Mouse (Mus musculus): ENCODE measurements around the gene Fgf22. TPM values are rescaled to one million over a fixed set of nuclear protein-coding genes. Genes with fewer than 3 reads are reported as not detected.

Gene Fgf22
- under 1 TPM in 1 of 3 experiments, not detected in 2; 0.24 TPM for polyA plus RNA-seq (2017; shearing (Covaris generic))

DNA sequence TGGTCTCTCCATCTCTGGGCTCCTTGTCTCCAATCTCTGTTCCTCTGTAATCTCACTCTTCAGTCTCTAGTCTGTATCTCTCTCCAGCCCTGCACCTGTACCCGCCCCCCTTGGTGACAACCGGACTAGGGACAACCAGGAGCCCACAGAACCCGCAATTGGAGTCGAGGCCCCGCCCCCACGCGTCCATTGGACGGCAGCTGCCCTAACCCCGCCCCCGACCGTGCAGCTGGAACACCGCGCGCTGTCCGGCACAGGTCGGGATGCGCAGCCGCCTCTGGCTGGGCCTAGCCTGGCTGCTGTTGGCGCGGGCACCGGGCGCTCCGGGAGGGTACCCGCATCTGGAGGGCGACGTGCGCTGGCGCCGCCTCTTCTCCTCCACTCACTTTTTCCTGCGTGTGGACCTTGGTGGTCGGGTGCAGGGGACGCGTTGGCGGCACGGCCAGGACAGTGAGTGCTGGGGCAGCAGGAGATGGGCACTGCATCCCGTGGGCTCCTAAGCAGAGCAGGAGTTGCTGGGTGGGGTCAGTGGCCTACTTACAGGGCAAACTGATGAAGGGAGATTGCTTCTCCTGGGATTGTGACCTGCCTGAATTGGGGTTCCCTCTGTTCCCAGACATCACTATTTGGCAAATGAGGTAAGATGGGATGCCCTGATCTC lies at the start of gene Fgf22:
TSS of gene Fgf22 (plus strand) at position 221 of the 661 bp plus-strand sequence.
- no peak for ATAC-seq

DNA sequence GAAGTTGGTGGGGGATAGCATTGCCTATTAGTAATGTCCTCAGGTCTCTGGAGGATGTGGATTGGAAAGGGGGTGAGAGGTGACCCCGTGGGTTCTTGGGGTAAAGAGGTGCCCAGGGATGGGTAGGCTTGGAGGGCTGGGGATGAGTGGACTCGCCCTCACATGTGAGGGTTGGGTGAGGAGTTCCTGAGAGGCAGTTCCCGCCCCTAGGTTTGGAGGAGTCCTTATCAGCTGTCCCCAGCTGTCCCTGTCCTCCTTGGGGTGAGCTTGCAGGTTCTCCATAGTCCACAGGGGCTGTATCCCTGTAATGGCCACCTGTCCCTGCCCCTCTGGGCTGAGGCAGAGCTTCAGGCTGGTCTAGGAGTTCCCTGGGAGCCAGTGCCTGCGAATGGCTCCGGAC lies 48.9 kb upstream of the Fgf22 start:
- ATAC-seq = no peak

DNA sequence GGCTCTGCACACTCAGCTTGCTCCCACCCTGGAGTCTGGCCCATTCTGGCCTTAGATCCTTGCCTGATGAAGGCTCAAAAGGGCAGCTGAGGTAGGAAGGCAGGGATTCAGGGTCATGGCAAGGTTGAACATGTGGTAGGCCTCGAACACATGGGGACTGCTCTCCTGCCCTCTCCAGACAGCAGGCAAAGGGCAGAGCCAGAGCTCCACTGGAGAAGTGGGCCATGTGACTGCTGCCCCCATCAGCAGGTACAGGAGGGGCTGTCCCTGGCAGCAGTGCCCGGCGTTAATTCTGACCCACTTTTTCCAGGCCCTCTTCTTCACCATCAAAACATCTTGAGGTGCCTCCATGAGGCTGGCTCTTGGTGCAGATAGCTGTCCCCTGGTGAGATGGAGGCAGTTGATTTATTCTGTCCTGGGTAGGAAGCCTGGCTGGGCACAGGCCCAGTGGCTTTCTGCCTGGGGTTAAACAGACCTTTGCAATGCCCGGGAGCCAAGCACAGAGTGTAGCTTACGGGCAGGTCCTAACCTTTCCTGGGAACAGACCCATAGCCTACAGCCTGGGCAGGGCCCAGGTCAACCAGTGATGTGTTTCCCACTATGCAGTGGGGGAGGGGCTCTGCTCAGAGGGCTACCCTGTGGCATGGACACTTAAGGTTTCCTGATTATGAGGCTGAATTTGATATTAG lies 48.3 kb upstream of the Fgf22 start:
- no peak for ATAC-seq

DNA sequence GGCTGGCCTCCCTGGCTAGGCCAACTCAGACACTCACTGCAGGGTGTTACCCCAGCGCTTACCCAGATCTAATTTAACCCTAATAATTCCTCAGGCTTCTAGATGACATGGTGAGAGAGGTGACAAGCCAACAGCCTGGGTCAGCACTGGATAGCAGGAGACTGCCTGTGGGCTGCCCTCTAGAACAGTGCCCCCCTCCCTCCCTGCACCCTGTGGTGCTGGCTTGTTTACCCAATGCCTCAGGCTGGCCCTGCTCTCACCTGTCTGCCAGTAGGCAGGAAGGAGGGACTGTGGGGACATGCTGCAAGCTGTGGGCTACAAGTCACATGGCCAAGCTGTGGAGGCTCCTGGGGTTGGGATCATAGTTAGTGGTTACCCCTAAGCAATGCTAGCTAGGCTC lies 47.7 kb upstream of the Fgf22 start:
- no peak for ATAC-seq

DNA sequence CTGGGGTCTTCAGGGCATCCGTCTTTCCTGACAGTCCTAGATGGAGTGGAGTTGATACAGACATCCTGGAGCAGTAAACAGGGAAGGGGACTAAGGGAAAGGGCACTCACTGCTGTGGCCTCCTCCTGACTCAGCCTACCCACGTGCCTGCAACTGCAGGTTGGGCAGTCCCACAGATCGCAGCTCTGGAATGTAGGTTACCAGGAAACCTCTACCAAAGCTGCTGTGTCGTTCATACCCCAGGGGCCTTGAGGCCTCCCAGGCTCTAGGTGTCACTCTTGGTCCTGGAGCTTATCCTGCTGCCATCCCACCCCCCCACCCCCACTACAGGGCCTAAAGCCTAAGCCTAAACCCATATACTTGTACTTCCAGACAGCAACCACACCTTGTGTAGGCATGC lies 47.1 kb upstream of the Fgf22 start:
- no peak for ATAC-seq

DNA sequence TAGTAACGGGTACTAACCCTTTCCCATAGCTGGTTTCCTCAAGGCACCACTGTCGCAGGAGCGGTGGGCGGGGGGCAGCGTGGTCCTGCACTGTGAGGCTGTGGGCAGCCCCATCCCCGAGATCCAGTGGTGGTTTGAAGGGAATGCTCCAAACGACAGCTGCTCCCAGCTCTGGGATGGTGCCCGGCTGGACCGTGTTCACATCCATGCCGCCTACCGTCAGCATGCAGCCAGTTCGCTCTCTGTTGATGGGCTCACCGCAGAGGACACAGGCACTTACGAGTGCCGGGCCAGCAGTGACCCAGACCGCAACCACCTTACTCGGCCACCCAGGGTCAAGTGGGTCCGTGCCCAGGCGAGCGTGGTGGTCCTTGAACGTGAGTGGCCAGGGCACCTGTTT lies 46.2 kb upstream of the Fgf22 start:
- ATAC-seq = no peak

DNA sequence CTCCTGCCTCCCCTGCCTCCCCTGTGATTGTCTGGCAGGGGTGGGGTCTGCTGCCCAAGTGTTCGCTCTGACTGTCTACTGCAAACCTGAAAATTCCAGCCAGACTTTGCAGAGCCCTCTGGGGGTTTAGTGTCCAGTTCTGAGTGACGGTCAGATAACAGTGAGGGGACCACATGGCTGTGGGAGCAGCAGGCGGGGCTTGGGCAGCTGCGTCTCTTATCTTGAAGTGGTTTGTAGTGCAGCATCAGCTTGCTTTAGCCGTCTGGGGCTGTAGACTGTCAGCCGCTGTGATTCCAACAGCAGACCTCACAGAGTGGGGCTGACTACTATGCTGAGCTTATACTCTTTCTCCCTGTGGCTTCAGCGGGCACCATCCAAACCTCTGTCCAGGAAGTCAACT lies 45.6 kb upstream of the Fgf22 start:
- no peak for ATAC-seq

DNA sequence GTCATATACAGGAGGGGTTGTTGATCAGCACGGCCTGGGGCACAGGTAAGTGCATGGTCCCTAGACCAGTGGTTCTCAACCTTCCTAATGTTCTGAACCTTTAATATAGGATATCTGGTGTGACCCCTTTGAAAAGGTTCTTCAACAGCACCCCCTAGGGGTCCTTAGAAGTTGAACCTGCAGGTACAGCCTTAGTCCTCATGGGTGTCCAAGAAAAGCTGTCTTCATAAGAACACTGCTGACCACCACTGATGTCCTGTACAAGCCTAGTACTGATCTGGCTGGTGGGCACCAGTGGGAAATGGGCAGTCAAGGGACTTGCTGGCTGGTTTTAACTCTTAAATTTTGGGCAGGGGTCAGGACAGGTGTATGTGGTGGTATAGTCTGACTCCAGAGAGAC lies 42.8 kb upstream of the Fgf22 start:
- ATAC-seq = no peak

DNA sequence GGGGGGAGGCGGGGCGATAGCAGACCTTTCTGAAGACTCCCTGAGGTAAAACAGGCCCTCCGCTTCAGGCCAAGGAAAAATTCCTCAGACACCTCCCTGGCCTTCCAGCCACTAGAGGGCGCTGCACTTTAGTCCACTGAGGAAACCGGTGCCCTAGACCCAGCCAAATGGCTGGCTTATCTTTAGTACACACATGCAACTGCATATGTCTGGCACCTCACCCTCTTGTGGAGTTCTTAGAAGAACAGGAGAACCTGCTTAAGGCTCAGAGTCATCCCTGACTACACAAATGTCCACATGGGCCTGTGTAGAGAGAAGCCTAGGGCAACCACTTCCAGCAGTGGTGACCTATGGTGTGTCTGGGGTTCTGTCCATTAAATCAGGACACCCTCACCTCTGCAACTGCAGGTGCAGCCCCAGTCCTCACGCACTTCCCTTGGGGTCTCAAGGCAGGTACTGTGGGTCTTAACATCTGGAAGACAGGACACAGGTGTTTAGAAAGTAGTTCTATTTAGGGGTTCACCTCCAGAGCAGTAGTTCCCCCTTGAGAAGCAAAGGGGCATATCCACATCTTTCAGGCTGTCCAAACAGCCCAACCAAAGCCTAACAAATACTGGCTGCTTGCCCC lies 42.3 kb upstream of the Fgf22 start:
- peak; percentile 41 for ATAC-seq

DNA sequence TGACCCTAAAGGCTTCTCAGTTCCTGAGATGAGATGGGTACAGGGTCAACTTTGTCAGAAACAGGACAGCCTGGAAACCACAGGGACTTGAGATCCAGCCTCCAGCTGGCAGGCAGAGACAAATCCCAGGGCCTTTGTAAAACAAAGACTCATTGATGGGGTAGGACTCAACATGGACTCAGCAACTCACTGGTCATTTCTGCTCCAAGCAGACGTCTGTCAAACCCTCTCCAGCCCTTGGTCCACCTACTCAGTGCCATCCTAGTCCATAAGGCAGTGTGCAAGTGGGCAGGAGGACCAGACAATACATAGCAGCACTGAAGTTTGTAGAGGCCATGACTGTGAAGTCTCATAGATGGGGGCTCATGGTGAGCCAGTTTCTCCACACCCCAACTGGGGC lies 41.7 kb upstream of the Fgf22 start:
- ATAC-seq = no peak

DNA sequence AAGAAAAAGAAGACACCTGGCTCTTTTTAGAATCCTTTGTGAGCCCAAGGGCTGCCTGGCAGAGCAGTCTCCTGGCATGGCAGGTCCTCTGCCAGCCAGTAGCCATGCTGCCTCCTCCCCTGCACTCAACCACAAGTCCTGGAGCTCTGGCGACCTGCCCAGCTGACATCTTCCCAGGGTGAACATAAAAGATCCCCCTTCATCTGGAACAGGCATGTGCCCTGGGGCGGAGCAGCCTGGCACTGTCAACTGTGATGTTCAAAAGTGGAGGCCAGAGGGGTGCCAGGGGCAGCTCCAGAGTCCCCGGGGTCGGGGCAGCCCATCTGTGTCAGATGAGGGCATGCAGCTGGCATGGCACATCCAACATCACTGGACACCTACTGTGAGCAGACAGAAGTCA lies 39.9 kb upstream of the Fgf22 start:
- no peak for ATAC-seq

DNA sequence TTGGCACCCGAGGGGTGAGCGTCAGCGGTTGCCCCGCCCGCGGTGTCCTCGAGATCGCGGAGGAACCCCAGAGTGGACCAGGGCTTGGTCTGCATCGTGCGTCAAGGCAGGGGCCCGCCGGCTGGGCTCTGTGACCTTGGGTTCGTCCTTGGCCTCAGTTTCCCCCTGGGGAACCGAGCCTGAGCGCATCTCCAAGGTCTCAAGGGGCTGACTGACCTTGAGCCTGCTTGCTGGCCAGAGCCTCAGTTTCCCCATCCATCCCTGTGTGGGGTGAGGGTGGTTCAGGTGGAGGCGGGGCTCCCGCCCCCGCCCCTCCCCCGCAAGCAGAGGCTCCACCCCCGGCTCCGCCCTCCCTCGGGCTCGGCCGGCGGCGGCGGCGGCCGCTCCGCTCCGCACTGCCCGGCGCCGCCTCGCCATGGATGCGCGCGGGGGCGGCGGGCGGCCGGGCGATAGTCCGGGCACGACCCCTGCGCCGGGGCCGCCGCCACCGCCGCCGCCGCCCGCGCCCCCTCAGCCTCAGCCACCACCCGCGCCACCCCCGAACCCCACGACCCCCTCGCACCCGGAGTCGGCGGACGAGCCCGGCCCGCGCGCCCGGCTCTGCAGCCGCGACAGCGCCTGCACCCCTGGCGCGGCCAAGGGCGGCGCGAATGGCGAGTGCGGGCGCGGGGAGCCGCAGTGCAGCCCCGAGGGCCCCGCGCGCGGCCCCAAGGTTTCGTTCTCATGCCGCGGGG lies 38.5 kb upstream of the Fgf22 start, which contains the start of gene Hcn2:
TSS of gene Hcn2 (plus strand) at position 381 of the 734 bp plus-strand sequence.
- no peak for ATAC-seq

DNA sequence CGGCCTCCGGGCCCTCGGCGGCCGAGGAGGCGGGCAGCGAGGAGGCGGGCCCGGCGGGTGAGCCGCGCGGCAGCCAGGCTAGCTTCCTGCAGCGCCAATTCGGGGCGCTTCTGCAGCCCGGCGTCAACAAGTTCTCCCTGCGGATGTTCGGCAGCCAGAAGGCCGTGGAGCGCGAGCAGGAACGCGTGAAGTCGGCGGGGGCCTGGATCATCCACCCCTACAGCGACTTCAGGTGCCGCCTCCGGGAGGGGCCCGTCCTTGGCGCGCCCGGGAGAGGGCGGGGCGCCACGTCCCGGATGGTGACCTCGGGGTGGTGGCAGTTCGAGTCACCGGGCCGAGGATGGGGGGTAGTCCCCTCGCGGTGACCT lies 37.9 kb upstream of the Fgf22 start:
- no peak for ATAC-seq

DNA sequence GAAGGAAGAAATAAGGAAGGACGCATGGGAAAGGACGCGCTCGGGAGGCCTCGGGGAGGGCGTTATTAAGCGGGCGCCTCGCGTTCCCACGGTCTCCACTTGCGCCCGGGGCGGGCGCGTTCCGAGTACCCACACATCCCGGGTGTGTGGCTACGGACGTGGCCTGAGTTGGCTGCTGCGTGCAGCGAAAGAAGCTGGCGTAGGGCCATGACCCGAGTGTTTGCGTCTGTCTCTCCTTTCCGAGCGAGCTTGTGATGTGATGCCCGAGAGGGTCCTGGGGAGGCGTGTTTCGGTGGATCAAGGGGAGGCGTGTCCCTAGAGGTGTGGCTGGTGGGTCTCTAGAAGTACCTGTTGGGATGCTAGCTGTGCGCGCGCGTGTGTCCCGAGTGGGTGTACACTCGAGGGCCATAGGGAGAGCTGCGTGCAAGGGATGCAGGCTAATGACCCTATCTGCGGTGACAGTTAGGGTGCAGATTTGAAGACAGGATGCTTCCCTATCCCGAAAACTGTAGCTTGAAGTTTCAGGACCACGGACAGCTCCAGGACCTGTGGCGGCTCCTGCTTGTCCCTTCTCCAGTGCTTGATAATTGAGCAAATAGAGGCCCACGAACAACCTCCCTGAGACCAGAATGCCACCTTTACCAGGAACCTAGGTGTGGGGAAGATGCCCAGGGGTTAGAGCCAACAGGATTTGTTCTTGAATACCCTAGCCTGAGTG lies 37.1 kb upstream of the Fgf22 start:
- ATAC-seq = no peak

DNA sequence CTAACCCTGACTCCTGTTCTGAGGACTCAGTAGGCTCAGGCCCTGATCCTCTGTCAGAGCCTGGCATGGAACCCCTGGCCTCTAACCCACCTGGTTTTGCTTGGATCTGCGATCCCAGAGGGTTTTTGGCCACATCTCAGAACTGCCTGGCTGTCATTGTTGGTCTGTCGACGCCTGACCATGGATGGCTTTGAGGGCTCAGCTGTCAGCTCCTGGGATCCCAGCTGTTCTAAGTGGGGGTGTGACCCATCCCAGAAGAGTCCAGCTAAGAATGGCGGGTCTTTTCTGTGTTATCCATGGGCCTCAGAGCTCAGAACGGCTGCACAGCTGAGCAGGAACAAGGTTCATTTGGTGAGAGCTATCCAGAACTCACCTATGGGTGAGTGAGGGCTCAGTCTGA lies 33.8 kb upstream of the Fgf22 start:
- ATAC-seq = no peak

DNA sequence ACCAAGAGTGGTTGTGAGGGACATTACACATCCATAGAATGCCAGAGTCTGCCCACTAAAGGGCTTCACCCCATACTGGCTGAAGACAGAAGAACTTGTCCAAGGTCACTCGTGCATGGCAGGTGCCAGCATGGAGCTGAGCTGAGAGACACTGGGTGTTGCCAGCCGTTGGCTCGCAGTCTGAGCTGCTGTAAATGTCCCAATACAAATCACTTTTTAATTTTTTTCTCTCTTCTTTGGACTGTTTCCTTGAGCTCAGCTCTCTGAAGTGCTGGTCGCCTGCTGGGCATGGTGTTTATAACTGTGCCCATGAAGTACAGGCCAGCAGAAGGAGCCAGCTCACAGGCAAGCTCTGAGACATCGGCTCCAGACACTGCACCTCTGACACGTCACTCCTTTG lies 31.8 kb upstream of the Fgf22 start:
- no peak for ATAC-seq

DNA sequence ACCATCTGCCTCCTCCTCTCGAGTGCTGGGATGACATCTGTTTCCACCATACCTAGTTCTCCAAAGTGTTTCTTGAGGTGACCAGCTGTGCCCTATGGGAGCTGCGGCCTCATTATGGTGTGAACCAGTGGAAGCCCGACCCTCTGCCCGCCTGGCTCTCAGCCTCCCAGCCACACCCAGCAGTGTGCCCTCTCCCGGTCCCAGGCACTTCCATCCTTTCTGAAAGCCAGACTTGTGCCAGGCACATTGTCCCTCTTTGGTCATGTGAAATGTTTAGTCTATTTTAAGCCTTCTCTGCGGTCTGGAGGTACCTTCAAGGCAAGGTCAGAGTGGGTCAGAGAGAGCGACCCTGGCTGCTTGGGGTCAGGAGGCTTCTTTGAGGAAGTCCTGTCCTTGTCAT lies 31.2 kb upstream of the Fgf22 start:
- no peak for ATAC-seq

DNA sequence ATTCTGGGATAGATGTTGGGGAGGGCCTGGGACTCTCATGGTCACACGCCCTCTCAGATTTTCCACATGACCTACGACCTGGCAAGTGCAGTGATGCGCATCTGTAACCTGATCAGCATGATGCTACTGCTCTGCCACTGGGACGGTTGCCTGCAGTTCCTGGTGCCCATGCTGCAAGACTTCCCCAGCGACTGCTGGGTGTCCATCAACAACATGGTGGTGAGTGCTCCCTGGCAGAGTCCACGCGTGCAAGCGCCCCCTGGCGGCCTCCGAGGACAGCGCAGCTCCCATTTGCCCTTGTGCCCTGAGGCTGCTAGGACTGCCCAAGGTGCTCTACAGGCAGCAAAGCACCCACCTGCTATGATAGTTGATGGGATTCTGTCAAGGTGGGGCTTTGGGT lies 28.8 kb upstream of the Fgf22 start:
- no peak for ATAC-seq

DNA sequence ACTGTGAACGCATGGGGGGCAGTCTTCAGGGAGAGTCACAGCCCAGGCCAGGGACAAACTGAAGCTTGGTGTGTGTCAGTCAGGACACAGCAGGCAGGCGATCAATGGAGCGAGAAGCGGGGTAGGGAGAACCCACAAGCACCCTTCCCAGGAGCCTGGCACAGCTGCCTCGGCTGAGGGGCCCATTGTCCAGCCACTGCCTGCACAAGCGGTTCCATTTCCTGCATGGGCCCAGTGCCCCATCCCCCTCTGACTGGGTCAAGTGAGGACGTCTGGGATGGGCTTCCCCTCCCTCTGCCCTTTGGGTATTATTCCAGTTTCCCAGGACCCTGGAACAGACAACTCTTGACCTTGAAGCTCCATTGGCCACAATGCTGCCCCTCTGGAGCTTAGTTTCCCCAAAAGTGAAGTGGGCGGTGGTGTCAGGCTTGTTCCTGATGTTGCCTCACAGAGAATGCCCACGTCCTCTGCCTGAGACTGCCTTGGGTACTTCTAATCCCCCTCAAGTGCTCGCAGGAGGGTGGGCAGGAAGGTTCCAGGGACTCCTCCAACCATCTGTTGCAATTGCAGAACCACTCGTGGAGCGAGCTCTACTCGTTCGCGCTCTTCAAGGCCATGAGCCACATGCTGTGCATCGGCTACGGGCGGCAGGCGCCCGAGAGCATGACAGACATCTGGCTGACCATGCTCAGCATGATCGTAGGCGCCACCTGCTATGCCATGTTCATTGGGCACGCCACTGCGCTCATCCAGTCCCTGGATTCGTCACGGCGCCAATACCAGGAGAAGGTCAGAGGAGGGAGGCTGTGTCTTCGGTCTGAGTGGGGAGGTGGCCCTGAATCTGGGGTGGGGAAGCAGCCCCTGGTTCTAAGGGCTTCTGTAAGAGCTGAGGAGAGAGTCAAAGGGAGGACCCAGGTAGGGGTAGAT lies 26.3 kb upstream of the Fgf22 start:
- ATAC-seq = no peak

DNA sequence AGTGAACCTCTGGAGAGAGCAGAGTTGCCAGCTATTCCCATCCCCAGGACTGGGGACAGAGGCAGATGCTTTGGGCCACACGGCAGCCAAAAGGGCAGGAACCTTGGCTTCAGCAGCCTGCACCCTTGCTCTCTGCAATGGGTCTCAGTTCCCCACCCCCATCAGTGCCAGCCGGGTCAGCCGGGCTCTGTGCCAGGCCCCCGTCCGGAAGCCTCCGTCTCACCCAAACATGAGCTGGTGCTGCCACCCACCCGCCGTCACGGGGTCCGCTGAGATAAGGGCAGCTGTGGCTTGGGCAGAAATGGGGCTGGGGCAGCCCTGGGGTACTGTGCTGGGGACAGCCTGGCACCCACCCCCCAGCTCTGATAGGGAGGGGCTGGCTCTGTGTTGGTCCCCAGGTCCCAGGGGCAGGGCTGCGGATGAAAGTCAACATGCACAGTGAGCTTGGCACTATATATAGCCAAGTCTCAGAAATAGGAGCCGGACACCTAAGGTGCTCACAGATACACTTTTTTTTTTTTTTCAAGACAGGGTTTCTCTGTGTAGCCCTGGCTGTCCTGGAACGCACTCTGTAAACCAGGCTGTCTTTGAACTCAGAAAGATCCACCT lies 25.4 kb upstream of the Fgf22 start:
- ATAC-seq = no peak

DNA sequence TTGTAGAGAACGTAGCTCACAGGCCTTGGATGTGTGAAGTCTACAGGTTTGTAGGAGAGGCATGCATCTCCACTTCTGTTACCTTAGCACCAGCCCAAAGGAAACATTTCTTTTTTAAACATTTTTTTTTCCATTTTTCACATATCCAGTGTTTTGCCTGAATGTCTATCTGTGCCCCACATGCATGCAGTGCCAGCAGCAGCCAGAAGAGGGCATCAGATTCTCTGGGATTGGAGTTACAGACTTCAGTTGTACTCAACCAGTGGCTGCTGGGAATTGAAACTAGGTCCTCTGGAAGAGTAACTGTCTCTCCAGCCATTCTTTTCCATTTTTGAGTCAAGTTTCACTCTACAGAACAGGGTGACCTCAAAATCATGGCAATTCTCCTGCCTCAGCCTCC lies 22.4 kb upstream of the Fgf22 start:
- no peak for ATAC-seq
